Mouse (Mus musculus) ovary, postnatal 36 days (tissue): ENCODE results near the gene Slc12a5.

ENCODE experiments used
- DNase-seq: peaks from one replicate; pipeline ENCODE4 v3.0.0; 2022; ENCODE audit warnings: low spot score, mixed read lengths

Slc12a5 gene

DNA sequence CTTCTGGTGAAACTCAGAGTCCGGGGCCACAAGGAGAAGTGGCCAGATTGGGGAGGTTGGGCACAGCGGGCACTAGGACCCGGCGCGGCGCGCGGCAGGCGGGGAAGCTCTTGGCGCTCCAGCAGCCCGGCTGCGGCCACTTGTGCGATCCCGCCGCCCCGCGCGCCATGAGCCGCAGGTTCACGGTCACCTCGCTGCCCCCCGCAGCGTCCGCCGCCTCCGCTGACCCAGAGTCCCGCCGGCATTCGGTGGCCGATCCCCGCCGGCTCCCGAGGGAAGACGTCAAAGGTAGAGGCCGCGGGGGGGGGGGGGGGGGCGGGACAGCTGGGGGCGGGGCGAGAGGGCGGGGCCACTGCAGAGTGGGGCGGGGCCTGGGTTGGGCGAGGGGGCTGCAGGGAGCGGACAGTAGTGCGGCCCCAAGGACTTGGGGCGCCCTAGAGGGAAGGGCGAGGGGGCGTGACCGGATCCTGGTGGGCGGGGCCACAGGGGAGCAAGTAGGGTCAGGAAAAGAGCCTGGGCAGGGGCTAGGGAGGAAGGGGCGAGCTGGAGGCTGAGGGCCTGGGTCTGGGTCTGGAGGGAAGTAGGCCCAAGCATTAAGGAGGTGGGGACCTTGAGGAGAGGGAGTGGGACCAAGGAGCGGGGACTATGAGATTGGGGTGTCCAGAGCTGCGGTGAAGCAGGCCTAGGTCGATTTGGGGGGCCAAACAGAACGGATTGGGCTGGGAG is at the start of gene Slc12a5:
TSS of gene Slc12a5 (plus strand) at position 87 of the 726 bp plus-strand sequence.
- DNase-seq, result peak; percentile 58

DNA sequence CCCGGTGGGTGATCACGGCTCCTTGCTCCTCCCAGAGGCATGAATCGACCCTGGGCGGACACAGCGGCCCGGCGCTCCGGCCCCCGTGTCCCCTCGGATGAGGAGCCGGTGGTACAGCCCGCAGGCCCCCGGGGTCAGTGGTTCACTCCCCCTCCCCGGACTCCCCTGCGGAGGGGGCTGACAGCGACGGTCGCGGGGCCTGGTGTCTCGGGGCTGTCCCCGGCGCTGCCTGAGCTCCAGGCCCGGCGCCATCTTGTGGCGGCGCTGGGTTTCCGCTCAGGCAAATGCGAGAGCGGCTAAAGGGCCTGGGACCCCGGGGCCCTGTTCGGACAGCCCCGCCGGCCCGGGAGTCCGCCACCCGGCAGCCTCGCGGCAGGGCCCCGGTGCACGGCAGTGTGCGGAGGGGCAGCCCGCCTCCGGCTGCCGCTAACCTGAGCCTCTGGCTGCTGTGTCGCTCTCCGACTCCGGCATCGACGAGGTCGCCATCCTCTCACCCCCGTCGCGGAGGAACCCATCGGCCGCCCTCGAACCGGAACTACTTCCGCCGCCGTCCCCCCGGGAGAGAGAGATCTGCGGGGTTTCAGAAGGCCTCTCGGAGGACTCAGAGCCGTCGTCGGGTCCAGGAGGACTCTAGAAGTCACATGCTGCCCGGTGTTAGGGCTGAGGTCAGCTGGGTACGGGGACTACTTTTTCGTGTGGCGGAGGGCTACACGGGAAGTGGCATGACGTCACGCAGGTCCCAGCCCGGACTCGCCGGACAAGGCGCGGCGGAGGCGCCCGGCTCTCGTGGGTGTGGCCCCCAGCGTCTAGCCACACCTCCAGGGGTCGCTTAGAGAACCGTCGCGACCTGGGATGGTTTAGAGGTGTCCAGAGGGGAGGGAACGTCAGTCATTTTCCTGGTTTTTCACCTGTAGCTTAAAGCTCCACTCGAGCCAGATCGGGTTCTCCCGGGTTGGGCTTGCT is 49.2 kb upstream of the Slc12a5 start, which contains the start of gene Zfp335:
TSS of gene Zfp335 (minus strand) at position 672 of the 963 bp plus-strand sequence.
- DNase-seq, result peak; percentile 94

DNA sequence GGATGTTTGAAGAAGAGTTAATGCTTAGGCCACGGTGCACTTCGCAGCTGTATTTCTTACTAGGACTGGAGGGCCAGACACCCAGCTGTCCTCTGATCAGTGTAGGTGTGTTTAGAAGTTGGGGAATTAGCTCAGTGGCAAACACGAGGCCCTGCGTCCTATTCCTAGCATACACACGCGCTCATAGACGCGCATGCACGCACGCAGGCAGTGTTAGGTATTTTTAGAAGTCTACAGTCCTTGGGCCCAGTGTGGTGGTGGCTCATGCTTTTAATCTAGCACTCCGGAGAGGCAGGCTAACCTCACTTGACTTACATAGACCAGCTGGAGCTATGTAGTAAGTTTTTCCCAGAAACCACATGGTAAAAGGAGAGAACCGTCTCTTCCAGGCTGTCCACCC is 48.5 kb upstream of the Slc12a5 start:
- no peak for DNase-seq

DNA sequence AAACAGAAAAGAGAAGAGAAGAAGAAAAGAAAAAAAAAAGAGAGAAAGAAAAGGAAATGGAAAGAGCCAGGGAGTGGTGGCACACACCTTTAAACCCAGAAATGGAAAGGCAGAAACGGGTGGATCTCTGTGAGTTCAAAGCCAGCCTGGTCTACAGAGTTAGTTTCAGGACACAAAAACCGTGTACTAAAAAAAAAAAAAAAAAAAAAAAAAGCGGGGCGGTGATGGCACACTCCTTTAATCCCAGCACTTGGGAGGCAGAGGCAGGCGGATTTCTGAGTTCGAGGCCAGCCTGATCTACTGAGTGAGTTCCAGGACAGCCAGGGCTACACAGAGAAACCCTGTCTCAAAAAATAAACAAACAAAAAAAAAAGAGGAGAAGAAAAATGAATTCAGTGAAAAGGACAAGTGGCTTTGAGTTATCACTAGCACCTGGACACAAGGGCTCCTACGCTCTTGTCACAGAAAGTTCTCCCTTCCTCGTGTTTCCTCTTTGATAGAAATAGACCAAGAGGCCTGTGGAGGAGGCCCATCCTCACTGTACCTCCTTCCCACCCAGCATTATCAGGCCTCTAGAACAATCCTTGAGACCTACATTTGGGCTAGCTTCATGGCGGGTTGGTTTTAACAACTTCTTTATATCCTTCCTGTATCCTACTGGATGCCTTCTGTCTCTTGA is 47.7 kb upstream of the Slc12a5 start:
- no peak for DNase-seq

DNA sequence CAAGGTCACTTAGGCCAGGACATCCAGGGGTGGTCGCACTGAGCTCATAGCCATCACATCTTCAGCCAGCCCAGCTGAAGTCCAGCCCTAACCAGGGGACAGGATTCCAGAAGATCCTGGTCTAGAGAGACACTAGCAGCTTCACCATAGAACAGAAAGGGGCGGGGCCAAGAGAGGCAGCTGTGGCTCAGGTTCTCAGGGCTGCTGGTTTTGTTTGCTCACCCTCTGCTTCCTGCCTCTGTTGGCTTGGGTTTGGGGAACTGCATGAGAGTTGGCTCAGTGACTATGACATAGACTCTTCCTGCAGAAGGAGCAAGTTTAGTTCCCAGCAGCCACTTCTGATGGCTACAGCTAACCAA is 47.2 kb upstream of the Slc12a5 start:
- no peak for DNase-seq

DNA sequence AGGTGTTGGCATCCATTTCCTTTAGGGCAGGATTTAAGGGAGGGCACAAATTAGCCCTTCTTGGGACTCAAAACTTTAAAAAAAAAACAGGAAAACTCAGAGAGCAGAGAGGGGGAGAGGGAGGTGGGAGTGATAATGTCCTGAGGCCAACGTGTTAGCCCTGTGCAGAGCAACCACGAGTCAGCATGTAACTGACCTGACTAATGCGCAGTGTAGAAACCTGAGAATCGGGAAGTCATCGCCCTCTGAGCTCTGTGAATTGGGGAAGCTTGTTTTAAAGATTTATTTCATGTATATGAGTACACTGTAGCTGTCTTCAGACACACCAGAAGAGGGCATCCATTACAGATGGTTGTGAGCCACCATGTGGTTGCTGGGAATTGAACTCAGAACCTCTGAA is 43.8 kb upstream of the Slc12a5 start:
- DNase-seq, result no peak

DNA sequence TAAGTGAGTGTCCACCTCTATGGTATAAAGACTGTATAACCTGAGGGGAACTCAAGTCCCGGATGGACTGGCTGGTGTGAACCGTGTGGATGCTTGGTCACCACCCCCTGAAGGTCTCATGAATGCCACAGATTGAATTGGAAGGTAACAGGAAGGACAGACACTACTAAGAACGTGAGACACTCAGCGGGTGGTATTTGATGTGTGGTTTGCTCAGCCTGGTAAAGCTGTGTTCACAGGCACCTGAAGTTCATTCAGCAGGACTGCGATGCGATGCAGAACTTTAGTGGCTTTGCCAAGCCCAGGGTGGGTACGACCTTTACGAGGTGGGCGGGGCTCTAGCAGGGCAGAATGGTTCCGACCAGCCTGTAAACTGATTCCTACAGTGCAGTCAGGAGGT is 43.2 kb upstream of the Slc12a5 start:
- no peak for DNase-seq

DNA sequence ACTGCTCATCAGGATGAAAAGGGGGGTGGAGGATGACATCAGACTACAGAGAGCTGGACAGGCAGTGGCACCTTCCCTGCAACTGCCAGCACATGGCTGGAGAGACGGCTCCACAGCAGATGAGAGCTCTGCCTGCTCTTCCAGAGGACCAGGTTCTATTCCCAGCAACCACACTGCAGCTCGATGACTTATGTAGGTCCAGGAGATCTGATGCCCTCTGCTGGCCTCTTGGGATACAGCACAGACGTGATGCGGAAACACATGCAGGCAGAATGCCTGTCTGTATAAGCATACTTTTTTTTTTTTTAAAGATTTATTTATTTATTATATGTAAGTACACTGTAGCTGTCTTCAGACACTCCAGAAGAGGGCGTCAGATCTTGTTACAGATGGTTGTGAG is 42.3 kb upstream of the Slc12a5 start:
- DNase-seq, result no peak

DNA sequence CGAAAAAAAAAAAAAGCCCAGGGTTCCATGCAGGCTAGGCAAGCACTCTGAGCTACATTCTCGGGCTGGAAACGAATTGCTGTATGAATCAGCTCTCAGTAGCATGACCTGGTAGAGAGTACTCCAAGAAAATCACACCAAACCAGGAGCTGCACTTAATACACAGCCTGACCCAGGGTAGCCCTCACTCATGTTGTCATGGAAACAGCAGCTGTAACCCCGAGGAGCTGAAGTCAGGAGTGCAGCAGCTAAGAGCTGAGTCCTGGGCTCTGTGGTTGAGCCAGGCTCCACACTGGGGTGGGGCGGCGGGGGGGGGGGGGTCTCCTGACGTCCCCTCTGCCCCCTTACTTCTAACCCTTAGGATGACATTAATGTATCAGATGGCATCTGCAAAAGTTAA is 38.6 kb upstream of the Slc12a5 start:
- DNase-seq, result no peak

DNA sequence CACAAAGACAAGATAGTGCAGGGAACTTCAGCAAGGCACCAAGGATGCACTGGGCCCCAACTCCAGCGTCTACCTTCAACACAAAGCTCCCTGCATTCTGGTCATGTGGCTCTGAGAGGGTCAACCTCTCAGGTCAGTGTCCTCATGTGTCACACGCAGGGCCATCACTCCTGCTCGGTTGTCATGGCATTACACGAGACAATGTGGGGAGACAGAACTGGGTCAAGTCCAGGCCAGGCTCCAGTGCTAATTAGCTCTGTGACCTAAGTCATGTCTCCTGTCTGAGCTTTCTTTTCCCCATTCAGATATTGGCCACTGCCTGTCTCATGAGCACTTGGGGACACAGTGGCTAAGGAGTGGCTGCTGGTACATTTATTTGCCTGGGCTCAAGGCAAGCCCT is 37.3 kb upstream of the Slc12a5 start:
- DNase-seq, result no peak

DNA sequence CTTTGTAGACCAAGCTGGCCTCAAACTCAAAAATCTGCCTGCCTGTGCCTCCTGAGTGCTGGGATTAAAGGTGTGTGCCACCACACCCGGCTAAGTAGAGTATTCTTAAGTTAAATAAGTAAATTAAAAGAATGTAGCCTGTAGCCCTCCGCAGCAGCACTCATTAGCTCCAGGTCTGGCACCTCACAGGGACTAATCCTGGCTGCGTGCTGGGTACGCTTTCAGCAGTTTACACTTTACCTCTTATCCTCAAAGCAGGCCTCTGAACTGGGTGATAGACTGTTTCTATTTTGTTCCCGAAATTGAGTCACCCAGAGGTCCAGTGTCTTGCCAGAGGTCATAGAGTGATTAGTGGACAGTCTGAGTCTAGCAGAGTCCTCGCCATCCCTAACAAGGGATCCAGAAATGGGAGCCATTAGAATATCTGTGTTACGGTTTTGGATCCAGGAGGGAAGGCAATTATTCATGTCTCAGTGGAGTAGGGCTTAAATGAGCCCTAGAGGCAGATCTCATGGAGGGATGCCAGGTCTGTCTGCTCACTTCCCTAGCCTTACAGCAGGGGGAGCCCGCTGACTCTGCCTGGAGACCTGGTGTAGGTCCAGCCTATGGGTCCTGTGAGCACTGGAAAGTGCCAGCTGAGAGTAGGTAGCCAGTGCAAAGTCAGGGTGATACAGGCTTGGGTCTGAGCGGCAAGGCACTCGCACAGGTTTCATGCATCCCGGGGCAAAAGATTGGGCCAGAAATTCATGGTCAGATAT is 36.3 kb upstream of the Slc12a5 start:
- peak; percentile 82 for DNase-seq

DNA sequence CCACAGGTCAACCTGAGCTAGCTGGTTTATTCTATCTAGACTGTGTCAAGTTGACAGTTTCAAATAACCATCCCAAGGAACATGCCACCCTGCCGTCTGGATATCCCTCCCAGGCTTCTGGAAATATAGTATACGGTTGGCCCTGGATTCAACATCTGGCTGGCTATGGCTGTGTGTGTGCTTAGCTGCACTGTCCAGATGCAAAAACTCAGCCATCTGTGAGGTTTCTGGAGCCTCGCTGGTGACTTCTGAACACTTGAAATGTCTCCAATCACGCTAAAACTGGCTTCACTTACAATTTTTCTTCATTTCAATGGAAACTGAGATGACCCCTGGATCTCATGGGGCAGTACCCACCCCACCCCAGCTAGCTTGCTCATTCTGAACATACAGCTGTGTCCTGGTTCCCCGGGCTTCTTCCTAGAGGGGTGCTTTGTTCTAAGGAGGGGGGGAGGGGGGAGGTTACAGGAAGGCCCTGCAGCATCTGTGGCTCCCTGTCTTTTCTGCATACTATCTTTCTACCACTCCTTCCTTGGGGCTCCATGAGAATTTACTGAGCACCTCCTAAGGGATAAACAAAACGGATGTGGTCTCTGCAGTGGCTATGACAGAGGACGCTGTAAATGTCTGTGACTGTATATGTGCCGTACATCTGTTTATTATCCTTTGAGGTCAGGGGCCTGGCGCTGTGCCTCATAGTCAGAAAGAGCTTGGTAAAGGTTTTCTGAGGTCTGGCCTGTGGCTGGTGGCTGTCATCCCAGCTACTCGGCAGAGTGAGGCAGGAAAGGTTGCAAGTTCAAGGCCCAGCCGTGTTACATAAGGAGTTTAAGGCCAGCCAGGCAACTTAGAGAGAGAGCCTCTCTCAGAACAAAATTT is 29.7 kb upstream of the Slc12a5 start:
- DNase-seq, result no peak

DNA sequence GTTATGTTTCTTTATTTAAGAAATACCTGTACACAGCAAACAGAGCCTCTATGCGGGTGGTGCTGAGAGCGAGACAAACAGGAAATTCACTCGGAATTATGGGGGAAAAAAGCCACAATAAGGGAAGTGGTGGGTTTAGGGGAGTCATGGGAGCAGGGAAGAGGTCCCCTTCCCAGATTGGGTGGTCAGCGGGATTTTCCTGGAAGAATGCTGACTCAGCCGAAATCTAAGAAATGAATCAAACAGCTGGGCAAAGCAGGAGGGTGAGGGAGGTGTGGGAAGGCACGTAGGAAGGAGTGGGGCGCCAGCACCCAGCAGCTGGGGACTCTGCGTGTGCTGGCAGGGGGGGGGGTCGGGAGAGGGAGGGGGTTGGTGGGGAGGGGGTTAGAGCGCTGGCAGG is 27.1 kb upstream of the Slc12a5 start:
- DNase-seq, result no peak

DNA sequence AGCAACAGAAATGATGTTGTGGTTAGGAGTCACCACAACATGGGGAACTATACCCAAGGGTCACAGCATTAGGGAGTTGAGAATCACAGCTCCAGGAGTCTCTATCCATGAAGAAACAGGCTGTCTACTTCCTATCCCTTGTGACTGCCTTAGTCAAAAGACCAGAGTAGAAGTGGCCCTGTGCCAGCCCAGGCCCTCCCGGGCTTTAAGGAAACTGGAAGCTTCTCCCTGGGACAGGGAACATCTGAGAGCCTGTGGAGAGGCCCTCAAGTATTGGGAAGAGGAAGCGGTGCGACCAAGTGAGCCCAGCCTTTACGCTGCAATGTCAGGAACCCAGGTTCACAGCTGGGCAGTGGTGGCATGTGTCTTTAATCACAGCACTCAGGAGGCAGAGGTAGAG is 24.6 kb upstream of the Slc12a5 start:
- DNase-seq, result no peak

DNA sequence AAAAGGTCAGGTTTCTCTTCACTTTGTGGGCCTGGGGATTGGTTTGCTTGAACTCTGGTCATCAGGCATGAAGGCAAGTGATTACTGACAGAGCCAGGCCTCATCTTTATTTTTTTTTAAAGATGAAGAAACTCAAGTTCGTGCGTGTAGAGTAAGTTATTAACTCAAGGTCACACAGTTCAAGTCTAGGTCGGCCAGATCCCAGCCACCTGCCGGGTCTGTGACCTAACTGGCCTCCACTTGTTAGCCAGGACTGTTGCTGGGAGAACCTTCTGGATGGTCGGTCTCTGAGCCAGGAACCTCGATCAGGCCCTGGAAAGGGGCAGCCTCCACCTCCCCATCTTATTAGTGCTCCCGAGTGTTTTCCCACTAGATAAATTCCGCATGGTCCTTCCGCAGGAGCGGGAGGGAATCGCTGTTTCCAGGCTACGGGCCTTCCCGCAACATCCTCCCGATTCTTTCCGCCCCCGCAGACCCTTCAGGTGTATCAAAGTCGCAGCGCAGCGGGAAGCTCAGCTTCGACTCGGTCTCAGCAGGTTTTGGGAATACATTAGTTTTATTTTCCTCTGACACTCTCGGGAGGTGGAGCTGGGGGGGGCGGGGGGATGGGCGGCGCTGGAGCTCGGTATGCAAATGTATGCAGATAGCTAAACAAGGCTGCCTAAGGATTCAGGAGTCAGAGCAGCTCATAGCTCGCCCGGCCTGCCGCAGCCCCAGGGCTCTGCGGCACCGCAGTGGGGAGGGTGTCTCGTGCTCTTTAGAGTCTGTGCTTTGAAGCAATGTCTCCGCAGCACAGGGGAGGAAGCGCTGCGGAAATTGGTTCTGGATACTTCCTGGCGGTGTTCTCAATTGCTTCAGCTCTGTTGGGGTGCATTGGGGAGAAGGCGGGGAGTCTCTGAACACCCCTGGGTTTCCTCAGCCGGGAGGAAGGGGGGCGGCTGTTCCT is 22.2 kb upstream of the Slc12a5 start:
- DNase-seq, result peak; percentile 37

DNA sequence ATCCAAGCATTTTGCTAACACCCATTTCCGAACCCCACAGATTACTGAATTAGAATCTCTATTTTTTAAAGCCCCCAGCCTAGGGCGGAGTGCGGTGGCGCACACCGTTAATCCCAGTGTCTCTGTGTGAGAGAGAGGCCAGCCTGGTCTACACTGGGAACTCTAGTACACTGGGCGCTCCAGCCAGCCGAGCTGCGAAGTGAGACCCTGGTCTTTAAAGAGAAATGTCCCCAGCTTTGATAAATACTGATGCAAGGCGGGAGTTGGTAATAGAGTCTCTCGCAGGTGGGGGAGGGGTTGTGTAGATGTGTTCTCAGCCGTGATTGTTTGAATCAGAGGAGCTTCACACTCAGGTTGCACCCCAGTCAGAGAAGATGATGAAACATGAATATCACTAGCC is 21.5 kb upstream of the Slc12a5 start:
- no peak for DNase-seq

DNA sequence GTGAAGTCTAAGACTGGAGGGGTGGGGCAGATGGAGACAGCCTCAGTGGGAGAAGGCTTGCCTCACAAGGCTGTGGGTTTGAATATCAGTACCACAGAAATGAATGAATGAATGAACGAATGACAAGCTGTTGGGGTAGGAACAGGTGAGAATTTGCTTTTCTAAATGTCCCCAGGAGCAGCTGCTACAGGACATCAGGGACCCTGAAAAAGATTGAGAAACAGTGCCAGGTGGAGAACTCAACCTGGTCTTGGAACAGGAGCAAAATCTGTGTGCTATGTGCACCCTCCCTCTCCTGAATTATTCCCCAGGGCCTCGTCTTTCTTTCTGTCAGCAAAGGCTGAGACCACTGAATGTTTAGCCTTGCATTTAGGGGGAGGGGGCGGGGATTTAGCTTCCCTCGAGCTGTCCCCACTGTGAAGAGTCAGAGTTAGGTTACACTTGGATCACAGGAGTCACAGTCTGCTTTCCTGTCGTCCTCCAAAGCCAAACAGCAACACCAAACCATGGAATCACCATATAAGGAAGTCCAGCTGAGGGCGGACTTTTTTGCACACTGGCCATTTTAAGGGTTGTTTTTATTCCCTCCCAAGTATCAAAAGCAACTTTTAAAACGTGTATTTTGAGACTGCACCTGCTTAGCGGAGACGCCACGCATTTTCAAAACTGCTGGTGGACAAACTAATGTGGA is 20.3 kb upstream of the Slc12a5 start, which contains the start of gene Mmp9:
TSS of gene Mmp9 (plus strand) at position 641 of the 691 bp plus-strand sequence.
- no peak for DNase-seq

DNA sequence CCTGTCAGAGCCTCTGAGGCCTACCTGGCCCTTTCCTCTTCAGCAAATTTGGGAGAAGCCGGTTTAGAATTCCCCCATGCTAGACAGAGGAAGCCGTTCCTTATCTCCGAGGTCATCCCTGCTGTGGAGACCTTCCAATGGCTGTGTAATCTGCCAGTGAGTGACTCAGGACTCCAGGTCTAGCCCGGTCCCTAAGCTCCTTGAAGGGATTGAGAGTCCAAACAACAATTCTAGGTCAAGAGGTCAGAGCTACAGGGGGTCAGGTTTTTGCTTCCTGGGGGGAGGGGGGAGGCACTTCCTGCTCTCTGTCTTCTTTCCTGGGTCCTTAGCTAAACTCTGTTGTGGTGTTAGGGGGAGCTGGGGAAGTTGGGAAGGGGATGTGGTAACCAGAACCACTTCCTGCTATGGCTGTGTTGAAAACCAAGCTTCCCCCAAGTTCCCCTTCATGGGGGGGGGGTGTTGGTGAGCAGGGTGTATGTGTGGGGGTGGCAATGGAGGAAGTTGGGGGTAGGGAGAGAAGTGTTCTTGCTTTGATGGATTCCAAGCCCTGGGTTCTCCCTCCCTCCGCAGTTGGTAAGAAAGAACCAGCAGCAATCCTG is 17.8 kb upstream of the Slc12a5 start:
- no peak for DNase-seq

DNA sequence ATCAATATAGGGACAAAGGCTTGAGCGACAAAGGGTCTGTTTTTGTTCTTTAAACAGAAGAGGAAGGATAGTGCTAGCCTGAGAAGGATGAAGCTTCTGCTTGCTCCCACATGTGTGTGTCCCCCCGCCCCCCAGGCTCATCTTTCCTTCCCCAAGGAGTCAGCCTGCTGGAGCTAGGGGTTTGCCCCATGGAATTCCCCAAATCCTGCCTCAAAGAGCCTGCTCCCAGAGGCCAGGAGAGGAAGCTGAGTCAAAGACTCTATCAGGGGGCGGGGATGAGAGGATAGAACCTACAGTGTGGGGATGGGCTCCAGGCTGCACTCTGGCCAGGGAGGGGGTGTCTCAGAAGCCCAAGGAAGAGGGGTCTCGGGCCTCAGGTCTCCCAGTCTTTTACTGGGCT is 13.1 kb upstream of the Slc12a5 start:
- DNase-seq, result no peak
